Comparison of ENCODE assay signal across 8 mouse cellular contexts in genomic region chr11:78499004-78499403, GRCm38 (mm10). TPM values are rescaled to one million over a fixed set of nuclear protein-coding genes. Genes with fewer than 3 reads are reported as not detected.
DNase-seq lines count a peak whose midpoint lies in the region; ATAC-seq and TF ChIP-seq lines count a peak whose summit lies in the region.

TSS of gene Vtn (plus strand) at chr11:78499091.

- ATAC-seq in embryonic facial prominence, embryonic 14.5 days (ENCODE audit: low read depth), result no peak
- no peak for ATAC-seq in heart, embryonic 14.5 days (ENCODE audit: insufficient number of reproducible peaks, insufficient read depth, low FRiP score, low read depth)

- no peak for TF ChIP-seq CTCF in left cerebral cortex, adult 2 months (IDR thresholded peaks at IDR 0.05)

- 59% methylated on average over 7 of the region's 7 CpGs for WGBS in embryonic facial prominence, embryonic 14.5 days
- 51% methylated on average over 7 of the region's 7 CpGs for WGBS in heart, embryonic 14.5 days
- WGBS in limb, embryonic 10.5 days, result 59% methylated on average over 7 of the region's 7 CpGs

- intact Hi-C loops in left cerebral cortex, adult 2 months (cut with DNase I), result no loop called here

- H3K27me3 ChIP-seq in embryonic facial prominence, embryonic 14.5 days (replicated peaks; ENCODE audit: control insufficient read depth, insufficient read depth, low read length), result peaks cover 28% of the 10 kb centered on the region
- H3K27me3 ChIP-seq in heart, embryonic 14.5 days (ENCODE audit: control insufficient read depth, insufficient read depth, low read length), result peaks cover 70% of the 10 kb centered on the region
- peaks cover 72% of the 10 kb centered on the region for H3K27me3 ChIP-seq in limb, embryonic 10.5 days (ENCODE audit: low read depth, poor library complexity, severe bottlenecking)

- peak within 1 kb of the TSS; percentile 60 for H3K9ac ChIP-seq in embryonic facial prominence, embryonic 14.5 days (ENCODE audit: low read depth, low read length)
- no peak within 1 kb of the TSS for H3K9ac ChIP-seq in heart, embryonic 14.5 days (ENCODE audit: low read length)

- H3K4me1 ChIP-seq in embryonic facial prominence, embryonic 14.5 days (ENCODE audit: control insufficient read depth, insufficient read depth, low read length), result peaks cover 12% of the 10 kb centered on the region; the same call in 1 of the 2 replicates
- H3K4me1 ChIP-seq in heart, embryonic 14.5 days (ENCODE audit: control insufficient read depth in 2 of 2, insufficient read depth in 2 of 2, low read length in 2 of 2), result peaks cover 3 to 5% of the 10 kb centered on the region in 2 experiments; a peak in 2 of 4 replicates
- peaks cover 16% of the 10 kb centered on the region for H3K4me1 ChIP-seq in limb, embryonic 10.5 days

- DNase-seq in left cerebral cortex, adult 2 months (ENCODE audit: extremely low spot score in 1 of 2, low spot score in 2 of 2), result no peak
- no peak for DNase-seq in left cerebral cortex, adult 11 months (ENCODE audit: low spot score)
- DNase-seq in embryonic facial prominence, embryonic 14.5 days (ENCODE audit: low spot score), result no peak
- no peak for DNase-seq in limb, embryonic 10.5 days (ENCODE audit: low spot score)
- peak; percentile 73 for DNase-seq in skeletal muscle tissue, adult 2 months (ENCODE audit: low read depth, low spot score)
- no peak for DNase-seq in spleen, postnatal 10 days (ENCODE audit: low spot score in 2 of 2)
- no peak for DNase-seq in thymus, postnatal 36 days

- peak within 1 kb of the TSS; percentile 91 for H3K27ac ChIP-seq in left cerebral cortex, adult 2 months
- H3K27ac ChIP-seq in embryonic facial prominence, embryonic 14.5 days (replicated peaks; ENCODE audit: low read depth, low read length), result no peak within 1 kb of the TSS; the same call in 1 of the 2 replicates
- H3K27ac ChIP-seq in heart, embryonic 14.5 days (replicated peaks in 1 of 2; ENCODE audit: control insufficient read depth in 1 of 2, insufficient read depth in 1 of 2, low read depth in 2 of 2, low read length in 2 of 2), result no peak within 1 kb of the TSS
- peak within 1 kb of the TSS; percentile 53; the same call in 1 of the 2 replicates for H3K27ac ChIP-seq in limb, embryonic 10.5 days

- H3K4me3 ChIP-seq in left cerebral cortex, adult 2 months, result peak within 1 kb of the TSS; percentile 86
- H3K4me3 ChIP-seq in embryonic facial prominence, embryonic 14.5 days (ENCODE audit: low read depth, low read length), result peak within 1 kb of the TSS; percentile 50
- peak within 1 kb of the TSS; percentile 42 to 46 for H3K4me3 ChIP-seq in heart, embryonic 14.5 days (ENCODE audit: control insufficient read depth in 1 of 2, insufficient read depth in 1 of 2, low read depth in 1 of 2, low read length in 2 of 2)
- peak within 1 kb of the TSS; percentile 76 for H3K4me3 ChIP-seq in limb, embryonic 10.5 days

- H3K9me3 ChIP-seq in embryonic facial prominence, embryonic 14.5 days (ENCODE audit: control insufficient read depth, low read length), result no peaks in the 10 kb centered on the region
- H3K9me3 ChIP-seq in heart, embryonic 14.5 days (ENCODE audit: control insufficient read depth, low read length), result no peaks in the 10 kb centered on the region
- no peaks in the 10 kb centered on the region for H3K9me3 ChIP-seq in limb, embryonic 10.5 days (replicated peaks)

- H3K36me3 ChIP-seq in embryonic facial prominence, embryonic 14.5 days (ENCODE audit: control insufficient read depth, insufficient read depth, low read length), result no peaks in the 10 kb centered on the region
- no peaks in the 10 kb centered on the region for H3K36me3 ChIP-seq in heart, embryonic 14.5 days (ENCODE audit: control insufficient read depth, insufficient read depth, low read length)
- no peaks in the 10 kb centered on the region for H3K36me3 ChIP-seq in limb, embryonic 10.5 days

- peak within 1 kb of the TSS; percentile 97 for H3K4me2 ChIP-seq in embryonic facial prominence, embryonic 14.5 days (ENCODE audit: low read depth, low read length)
- H3K4me2 ChIP-seq in heart, embryonic 14.5 days (ENCODE audit: low read length), result peak within 1 kb of the TSS; percentile 87

RNA-seq across cellular contexts. Expression of gene Vtn, which starts in this region (rescaled TPM):
- total RNA-seq in left cerebral cortex, adult 2 months (2021), result 10 to 100 TPM; 69.3 to 76.0 TPM
- 9.9 and 11.3 TPM in 2 replicates for polyA plus RNA-seq in embryonic facial prominence, embryonic 14.5 days (2014; fragmentation: Nextera tagmentation; extraction: Ambion mirVana)
- polyA plus RNA-seq in heart, embryonic 14.5 days (2014; fragmentation: Nextera tagmentation; extraction: Ambion mirVana), result 0.15 and 0.34 TPM in 2 replicates
- 0.11 TPM in 1 of 2 replicates, not detected in the other for polyA plus RNA-seq in limb, embryonic 10.5 days (2016; fragmentation: Nextera tagmentation; extraction: Ambion mirVana)

Comparison
In these comparisons a context has a peak if more than half of its experiments do, and no peak if none do; other contexts are left out.
1. H3K27ac ChIP-seq: peak in left cerebral cortex, adult 2 months (single experiment) and limb, embryonic 10.5 days (single experiment); none in embryonic facial prominence, embryonic 14.5 days (single experiment) and heart, embryonic 14.5 days (0 of 2).
2. Peak in every context shown above with its lines, with median percentiles within 50 percentile points of each other: H3K4me3 ChIP-seq.